Mouse (Mus musculus) right cerebral cortex, postnatal 25 days (tissue): Measurements from ENCODE around the gene Tfap4.
"Not testable (repeated sequence)": the region's sequence is repeated elsewhere in the genome, so short reads cannot be mapped to it uniquely, and the experiment has no call there.

Source experiments
- DNase-seq: peaks from one replicate; pipeline ENCODE4 v3.0.0; 2022

The Tfap4 gene

GRCm38 (mm10) chr16:4592909-4593875, 33.5 kb upstream of the Tfap4 start:
- DNase-seq, result no peak

- no peak for DNase-seq
Observed at GRCm38 (mm10) chr16:4590236-4590635, 30.6 kb upstream of the Tfap4 start.

GRCm38 (mm10) chr16:4587516-4588210, 28.0 kb upstream of the Tfap4 start:
- no peak for DNase-seq

GRCm38 (mm10) chr16:4586531-4587123, 27.0 kb upstream of the Tfap4 start:
- peak; percentile 85 for DNase-seq

GRCm38 (mm10) chr16:4585642-4586530, 26.2 kb upstream of the Tfap4 start:
- DNase-seq, result no peak

GRCm38 (mm10) chr16:4584438-4584837, 24.8 kb upstream of the Tfap4 start:
- no peak for DNase-seq

GRCm38 (mm10) chr16:4583807-4584206, 24.2 kb upstream of the Tfap4 start:
- no peak for DNase-seq

- DNase-seq, result not testable (repeated sequence)
Observed at GRCm38 (mm10) chr16:4581179-4581578, 21.5 kb upstream of the Tfap4 start.

GRCm38 (mm10) chr16:4578630-4579029, 19.0 kb upstream of the Tfap4 start:
- DNase-seq, result no peak

GRCm38 (mm10) chr16:4576873-4577272, 17.2 kb upstream of the Tfap4 start:
- DNase-seq, result no peak

- no peak for DNase-seq
Observed at GRCm38 (mm10) chr16:4576038-4576437, 16.4 kb upstream of the Tfap4 start.

GRCm38 (mm10) chr16:4570737-4571136, 11.1 kb upstream of the Tfap4 start:
- DNase-seq, result no peak

- peak; percentile 59 for DNase-seq
Observed at GRCm38 (mm10) chr16:4567912-4568311, 8.3 kb upstream of the Tfap4 start.

GRCm38 (mm10) chr16:4560145-4560952, 695 bp upstream of the Tfap4 start:
- DNase-seq, result peak; percentile 40

GRCm38 (mm10) chr16:4558980-4559631, 548 bp downstream of the Tfap4 start:
- peak; percentile 77 for DNase-seq

GRCm38 (mm10) chr16:4558384-4558979, 1.2 kb downstream of the Tfap4 start:
- DNase-seq, result peak; percentile 92

GRCm38 (mm10) chr16:4557949-4558348, 1.7 kb downstream of the Tfap4 start:
- DNase-seq, result peak; percentile 48

- no peak for DNase-seq
Observed at GRCm38 (mm10) chr16:4557085-4557484, 2.6 kb downstream of the Tfap4 start.

GRCm38 (mm10) chr16:4555555-4555954, 4.1 kb downstream of the Tfap4 start:
- DNase-seq, result no peak

GRCm38 (mm10) chr16:4552829-4553550, 6.7 kb downstream of the Tfap4 start:
- DNase-seq, result no peak
